Mouse (Mus musculus) left cerebral cortex, adult 9 months (tissue): ENCODE data around the gene Wdr59.
"Not testable (repeated sequence)": the region's sequence is repeated elsewhere in the genome, so short reads cannot be mapped to it uniquely, and the experiment has no call there.

Experiments used
- DNase-seq, 2 experiments: peaks; one replicate each; pipeline ENCODE4 v3.0.0; 2022; ENCODE audit warnings: low spot score in 2 of 2

Gene Wdr59

DNA sequence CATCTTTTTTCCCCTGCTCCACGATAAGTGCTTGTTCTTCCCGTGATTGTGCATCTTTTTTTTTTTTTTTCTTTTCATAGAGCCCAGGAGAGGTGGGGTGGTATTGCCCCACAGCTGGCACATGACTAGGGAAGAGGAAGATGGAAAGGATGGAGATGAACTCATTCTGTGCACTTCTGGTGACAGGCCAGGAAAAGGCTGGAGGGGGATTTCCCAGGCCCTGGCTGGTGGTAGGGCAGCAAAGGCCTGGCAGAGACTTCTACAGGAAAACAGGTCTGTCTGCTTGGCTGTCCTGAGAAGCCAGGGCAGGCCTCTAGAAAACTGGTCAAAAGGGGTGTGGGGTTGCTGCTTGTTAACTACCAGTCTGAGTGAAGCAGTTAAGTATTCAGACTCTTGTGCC is 16.3 kb upstream of the Wdr59 start:
- no peak for DNase-seq

DNA sequence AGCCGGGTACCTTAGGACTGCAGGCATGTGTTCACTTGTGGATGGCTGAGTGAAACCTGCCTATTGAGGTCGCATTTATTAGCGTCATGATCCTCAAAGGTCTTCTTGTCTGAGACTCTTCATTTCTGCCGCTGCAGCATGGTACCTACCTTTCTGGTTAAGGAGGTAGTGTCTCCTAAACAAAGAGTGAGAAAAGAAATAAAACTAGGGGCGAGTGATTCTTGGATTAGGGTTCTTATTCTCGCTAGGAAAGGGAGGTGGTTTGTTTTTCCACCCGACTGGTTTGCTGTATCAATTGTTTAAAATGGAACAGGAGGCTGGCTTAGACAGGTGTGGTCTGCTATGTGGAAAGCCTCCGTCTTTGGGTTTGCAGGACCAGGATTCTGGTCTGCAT is 15.9 kb upstream of the Wdr59 start:
- no peak for DNase-seq

DNA sequence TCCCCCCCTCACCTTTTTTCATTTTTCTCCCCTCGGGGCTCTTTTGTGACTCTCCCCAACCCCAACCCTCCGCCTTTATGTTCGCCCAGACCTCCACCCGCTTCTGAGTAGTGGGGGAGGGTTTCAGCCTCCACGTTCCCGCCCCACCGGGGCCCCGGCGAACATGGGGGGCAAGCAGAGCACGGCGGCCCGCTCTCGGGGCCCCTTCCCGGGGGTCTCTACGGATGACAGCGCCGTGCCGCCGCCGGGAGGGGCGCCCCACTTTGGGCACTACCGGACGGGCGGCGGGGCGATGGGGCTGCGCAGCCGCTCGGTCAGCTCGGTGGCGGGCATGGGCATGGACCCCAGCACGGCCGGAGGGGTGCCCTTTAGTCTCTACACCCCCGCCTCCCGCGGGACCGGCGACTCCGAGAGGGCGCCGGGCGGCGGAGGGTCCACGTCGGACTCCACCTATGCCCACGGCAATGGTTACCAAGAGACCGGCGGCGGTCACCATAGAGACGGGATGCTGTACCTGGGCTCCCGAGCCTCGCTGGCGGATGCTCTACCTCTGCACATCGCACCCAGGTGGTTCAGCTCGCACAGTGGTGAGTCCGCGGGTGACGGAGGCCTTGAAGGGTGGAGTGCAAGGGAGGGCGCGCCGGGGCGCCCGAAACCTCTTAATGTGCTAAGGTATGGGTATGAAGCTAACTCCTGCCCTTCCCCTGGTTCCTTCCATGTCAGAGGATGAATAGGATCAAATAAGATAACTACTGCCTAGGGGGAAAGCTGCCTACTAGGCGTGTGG is 15.3 kb upstream of the Wdr59 start:
- DNase-seq: peak in 1 of 2 experiments; percentile 52

DNA sequence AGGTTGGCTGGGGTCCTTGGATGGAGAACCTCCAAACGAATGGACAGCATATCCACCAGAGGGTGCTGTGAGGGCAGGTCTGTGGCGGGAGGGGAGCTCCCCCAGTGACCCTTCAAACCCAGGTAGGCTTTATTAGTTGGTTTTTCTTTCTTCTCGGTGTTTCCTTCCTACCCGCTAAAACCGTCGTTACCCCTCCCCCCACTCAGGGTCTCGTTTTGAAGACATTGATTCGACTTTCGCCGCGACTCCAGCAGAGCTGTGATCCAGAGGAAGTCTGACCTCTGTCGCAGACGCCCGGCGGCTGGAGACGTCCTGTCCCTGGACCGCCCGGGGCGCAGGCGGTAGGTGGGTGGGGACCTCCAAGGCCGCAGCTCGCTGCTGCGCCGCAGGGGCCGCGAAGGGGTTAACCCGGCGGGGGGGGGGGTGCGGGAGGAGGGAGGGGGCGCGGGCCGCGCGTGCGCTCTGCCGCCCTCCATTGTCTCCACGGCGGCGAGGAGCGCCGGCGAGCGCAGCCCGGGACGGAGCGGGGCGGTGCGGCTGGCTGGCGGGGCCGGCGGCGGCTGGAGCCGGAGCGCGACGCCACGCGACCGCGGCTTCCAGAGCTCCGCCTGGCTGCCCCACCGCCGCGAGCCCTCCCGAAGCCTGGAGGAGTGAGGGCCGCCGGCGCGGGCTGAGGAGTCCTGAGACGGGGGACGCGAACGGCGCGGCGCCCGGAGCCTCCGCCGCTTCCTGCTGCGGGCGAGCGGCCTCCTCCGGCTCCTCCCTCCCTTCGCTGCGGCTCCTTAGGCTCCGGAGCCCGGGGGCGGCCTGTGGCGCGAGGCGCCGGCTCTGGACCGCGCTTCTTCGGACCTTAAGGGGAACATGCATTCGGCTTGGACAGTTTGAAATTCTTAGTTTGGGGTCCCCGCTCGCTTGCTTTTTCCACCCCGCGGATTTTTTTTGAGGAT is 14.4 kb upstream of the Wdr59 start, which contains the start of gene Znrf1:
Znrf1 (plus strand) TSS at position 67 of the 947 bp plus-strand sequence.
- DNase-seq: peak in 1 of 2 experiments; percentile 48

DNA sequence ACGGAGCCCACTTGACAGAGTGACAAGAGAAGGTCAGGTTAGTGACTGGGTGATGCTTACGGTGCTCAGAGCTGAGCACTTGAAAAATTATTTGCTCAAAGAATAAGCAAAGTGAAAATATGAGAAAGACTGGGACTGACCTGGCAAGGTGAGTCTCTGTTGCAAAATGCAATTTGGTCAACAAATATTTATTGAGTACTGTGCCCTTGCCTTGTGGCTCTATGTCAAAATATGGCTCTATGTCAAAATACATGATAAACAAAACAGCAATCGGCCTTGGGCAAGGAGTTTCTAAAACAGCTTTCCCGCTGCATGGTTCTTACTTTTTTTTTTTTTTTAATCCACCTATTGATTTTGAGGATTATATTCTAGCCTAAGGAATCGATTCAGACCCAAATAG is 13.6 kb upstream of the Wdr59 start:
- no peak for DNase-seq

DNA sequence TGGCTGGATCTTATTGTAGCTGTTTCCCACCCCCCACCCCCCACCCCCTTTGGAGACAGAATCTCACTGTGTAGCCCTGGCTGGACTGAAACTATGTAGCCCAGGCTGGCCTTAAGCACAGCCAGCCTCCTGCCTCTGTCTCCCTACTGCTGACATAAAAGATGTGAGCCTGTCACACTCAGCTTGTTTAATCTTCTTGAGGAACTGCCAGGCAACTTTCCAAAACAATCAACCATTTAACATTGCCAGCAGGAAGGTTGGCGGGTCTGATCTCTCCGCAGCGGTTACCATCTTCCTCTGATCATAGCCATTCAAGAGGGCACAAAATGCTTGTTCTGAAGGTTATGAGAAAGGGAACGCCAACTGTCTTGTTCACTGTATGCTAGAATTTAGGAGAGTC is 11.6 kb upstream of the Wdr59 start:
- DNase-seq: no peak

DNA sequence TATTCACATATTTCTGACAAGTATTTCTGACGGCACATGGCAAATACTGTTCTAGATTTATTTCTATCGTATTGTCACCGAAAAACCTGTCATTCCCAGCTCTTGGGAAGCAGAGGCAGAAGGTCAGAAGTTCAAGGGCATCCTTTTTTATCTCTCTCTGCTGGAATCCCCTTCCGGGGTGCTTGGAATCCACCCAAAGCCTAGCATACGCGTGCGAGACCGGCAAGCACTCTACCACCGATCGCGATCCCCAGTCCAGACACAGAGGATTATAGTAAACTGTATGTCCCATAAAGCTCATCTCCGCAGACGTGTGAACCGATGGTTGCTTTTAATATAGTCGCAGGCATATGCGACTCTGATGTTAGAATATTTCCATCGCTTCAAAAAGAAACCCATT is 9.7 kb upstream of the Wdr59 start:
- DNase-seq: no peak

DNA sequence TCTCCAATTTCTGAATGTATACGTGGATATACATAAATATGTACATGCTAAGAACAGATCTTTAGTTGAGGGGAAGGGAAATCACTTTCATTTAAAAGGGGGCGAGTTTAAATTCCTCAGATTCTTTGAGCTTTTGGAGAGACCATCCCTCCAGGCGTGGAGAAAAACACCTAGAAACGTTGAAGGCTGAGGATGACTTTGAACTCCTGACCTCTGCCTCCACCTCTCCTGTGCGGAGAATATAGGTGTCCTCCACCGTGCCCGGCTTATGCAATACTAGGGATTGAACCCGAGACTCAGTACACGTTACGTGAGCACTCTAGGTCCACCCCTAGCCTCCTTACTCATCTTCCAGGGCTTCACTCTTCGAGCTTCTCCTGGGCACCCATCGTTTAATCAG is 9.3 kb upstream of the Wdr59 start:
- no peak for DNase-seq

DNA sequence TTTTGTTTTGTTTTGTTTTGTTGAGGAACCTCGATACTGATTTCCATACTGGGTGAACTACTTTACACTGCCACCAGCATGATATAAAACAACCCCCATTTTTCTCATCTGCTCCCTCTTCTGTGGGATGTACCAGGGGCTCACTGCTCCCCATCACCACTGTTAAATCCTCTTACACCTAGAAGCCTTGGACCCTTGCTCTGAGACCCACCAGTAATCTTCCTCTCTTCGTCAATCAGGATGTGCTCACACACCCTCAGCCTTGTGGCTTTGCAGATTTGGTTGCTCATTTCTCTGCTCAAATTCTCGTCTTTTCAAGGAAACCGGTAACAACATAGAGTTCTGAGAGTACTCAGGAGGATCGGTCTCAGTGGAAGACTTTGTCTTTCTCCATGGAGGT is 6.2 kb upstream of the Wdr59 start:
- DNase-seq: no peak

DNA sequence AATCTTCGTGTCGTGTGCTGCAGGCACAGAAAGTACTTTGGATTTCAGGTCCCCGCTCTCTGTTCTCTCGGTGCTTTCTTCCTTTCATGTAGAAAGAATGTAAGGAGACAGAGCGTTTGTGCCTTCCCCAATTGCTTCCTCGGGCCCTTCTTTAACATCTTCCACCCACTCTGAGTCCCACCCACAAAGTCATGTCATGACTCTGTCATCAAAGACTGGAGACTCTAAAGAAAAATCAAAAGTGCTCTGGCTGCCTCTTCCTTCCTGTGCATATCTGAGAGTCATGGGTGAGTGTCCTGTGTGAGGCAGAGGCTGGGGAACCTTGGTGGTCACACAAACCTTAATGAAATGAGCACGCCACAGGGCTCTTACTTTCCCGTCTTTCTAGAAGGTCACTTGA is 5.3 kb upstream of the Wdr59 start:
- no peak for DNase-seq

DNA sequence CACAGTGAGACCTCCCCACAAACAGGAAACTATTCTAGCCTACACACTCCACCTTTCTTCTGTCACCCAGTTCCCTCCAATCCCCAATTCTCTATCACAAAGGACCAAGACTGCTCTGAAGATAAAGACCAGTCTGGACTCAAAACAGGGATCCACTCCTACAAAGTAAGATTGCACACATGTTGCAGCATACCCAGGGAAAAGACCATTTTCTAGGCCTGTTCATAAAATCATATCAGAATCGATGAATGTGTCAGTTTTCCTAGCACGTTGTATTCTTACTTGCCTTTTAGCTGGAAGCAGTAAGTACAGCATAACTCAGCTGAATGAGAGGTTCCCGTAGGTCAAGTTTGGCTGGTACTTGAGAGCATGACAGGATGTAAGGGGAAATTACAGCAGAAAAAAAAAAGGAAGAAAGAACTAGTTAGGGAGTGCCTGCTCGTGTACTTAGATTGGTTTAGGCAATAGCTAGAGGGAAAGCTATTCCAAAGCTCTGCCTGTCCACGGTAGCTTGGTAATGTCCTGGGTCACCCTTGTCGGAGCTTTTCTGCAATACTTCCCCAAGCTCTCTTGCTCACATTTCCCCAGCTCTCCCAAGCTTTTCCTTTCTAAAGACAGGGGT is 4.6 kb upstream of the Wdr59 start:
- DNase-seq: no peak

DNA sequence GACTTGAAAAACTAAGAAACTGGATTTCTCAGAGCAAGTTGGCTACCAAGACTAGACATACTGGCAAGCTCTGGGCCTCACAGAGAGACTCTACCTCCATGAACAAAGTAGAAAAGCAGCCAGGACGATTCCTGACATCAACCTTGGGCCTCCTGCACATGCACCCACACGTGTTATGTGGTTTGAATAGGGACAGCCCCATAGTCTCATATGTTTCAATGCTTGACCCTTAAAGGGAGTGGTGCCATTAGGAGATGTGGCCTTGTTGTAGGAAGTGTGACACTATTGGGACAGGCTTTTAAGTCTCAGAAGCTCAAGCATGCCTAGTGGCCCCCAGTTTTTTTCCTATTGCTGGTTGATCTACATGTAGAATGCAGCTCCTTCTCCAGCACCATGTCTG is 4.4 kb downstream of the Wdr59 start:
- DNase-seq: no peak

DNA sequence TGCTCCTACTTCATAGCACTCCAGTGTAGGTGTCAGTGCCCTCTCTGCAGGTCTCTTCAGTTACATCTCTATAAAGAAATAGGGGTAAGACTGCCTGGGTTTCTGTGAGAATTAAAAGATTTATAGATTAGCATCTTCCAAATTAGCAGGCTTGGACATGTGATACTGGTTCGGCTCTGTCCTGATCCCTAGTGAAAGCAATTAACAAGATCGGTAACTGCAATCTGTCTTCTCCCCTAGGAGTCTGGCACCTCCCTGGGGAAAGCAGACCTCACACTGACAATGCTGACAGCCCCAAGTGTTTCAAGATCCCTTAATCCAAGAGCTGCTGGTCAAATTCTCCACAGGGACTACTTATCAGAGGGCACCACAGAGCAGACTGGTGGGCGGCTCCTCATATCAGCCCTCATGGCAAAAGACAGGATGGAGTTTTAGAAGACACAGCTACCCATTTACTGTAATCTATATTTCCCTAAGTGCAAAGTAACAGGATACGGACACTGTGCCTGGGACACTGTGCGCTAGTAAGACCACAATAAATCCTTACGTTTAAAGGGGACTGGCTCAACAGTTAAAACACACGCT is 5.3 kb downstream of the Wdr59 start:
- DNase-seq: no peak

DNA sequence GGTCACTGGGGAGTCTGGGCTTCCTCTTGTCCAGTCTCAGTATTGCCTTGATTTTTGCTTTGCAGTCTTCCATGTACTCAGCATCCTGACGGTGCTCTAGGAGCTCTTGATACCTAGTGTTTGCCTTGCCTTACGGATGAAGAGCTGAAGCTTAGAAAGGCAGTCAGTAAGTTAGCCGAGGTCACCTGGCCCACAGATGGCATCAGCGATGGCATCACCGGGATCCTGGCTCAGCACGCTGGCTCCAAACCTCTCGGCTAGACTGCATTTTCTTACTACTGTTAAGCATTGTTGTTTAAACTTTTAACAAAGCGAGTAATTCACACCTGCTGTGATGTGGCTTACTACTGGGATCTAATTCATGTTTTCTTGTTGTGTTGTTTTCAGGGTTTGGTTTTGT is 8.4 kb downstream of the Wdr59 start:
- DNase-seq: no peak

DNA sequence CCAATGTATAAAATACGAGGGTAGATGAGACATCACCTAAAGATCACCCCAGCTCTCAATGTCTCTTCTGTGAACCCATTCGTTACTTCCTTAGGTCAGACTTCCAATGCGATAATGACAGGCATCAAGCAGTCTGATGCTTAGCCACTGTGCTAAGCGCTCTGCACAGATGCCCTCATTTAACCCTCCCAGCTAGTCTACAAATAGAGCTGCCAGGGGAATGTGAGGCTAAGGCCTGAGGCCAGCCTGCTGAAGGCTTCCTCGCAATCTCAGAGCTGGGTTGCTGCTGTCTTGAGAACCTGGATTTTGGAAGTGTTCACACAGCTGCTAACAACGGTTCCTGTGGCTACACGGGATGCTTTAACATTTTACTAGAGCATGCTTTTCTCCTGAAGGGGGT is 9.0 kb downstream of the Wdr59 start:
- DNase-seq: no peak

DNA sequence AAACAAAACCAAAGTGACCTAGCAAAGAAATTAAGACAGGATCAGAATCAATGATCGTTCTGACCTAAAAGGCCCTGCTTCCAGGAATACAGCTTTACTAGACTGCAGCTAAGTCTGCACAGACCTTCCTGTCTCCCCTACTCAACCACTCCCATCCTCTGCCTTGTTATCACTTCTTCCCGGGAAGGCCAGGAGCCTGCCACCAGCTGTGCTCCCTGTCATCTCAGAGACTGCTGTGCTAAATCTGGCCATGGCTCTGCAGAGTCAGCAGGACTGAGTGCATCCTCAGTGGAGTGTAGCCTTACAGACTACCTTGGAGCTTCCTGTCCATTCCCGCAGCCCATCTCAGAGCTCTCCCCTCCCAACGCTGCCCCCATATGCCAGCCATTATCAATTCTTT is 11.5 kb downstream of the Wdr59 start:
- no peak for DNase-seq

DNA sequence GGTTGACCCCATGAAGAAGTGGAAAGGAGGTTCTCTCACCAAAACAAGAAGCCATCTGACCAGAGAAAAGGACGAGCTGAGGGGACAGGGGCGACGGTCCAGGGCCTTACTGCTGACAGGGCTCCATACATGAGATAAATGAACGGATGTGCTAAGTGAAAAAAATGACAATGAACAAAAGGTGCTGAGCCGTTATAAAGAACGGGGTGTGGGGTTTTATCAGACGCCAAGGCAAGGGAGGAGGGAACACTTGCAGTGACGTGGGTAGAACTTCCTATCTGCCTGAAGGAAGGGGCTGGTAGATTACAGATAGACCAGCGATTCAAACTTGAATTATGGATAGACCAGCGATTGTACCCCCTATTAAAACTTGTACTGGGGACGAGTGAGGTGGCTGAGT is 12.6 kb downstream of the Wdr59 start:
- DNase-seq: no peak

DNA sequence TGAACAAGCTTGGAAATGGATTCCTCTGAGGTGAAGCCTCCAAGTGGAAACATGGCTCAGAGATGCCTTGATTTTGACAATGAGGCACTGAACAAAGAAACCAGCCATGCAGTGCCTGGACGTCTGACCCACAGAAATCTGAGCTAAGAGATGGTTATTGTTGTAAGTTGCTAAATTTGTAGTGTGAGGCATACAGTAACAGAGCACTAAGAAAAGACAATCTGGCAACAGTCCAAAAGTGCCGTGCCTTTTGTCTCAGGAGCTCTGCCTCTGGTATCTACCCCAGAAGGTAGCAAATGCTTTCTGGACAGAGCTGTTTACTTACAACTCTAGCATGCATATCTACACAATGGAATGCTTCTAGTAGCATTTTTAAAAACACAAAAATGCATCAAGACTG is 13.3 kb downstream of the Wdr59 start:
- DNase-seq: no peak

DNA sequence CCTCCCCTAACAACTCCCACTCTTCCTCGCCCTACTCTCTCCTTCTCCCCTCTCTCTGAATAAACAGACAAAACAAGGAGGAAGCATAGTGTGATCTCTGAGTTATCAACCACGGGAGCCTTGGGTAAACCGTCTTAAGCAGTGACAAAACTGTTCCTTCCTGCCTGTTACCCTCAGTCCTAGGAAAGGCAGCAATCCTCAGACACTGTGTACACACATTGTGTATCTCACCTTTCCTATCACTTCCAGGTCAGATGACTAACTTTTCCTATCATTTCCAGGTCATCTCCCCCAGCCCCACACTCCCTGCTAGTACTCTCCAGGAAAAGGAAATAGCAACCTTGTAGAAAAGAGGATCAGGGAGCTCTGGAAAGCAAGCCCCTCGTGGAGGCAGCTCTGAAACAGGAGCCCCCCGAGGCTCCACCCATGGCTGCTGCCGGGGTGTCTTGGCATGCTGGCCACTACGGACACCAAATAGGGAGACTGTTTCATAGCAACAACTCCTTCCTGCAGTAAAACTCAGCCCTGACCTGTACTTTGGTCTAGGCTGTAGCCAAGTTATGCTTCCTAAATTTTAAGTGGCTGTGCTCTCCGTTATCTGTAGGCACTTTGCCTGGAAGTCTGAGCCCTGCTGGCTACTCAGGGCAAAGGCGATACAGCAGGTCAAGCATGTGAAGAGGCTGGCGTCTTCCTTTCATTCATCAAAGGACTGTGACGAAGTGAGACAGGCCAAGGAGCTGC is 20.0 kb downstream of the Wdr59 start:
- DNase-seq: no peak

DNA sequence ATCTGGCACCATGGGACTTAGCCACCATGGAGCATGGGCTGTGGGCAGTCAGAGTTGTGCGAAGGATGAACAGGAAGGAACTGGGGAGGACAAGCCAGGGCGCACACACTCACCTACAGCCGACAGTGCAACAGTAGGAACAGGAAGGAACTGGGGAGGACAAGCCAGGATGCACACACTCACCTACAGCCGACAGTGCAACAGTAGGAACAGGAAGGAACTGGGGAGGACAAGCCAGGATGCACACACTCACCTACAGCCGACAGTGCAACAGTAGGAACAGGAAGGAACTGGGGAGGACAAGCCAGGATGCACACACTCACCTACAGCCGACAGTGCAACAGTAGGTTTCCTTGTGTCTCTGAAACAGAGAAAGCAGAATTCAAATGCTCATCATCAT is 23.6 kb downstream of the Wdr59 start:
- not testable (repeated sequence) for DNase-seq

DNA sequence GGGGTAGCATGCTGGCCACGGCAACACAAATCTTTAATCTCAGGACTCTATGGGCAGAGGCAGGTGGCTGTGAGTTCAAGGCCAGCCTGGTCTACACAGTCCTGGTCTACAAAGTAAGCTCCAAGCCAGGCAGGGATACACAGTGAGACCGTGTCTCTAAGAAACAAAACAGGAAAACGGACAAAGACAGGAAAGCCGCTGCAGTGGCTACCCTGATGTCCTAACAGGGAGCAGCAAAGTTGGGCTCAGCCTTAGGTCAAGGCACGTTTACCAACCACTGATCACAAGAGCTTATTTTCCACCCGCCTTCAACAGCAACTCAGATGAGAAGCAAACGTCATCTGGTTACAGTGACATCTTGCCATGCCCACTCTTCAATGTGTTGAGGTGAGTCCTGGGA is 25.6 kb downstream of the Wdr59 start:
- DNase-seq: no peak
